Mouse (Mus musculus) spleen, adult 2 months (tissue): Measurements from ENCODE around the gene Hspg2. TPM values are rescaled to one million over a fixed set of nuclear protein-coding genes. Genes with fewer than 3 reads are reported as not detected.
"Not testable (repeated sequence)": the region's sequence is repeated elsewhere in the genome, so short reads cannot be mapped to it uniquely, and the experiment has no call there.

Source experiments
- DNase-seq, 2 experiments: peaks; one replicate each; pipeline versions ENCODE4 v3.0.0 to v3.0.0-alpha.2; 2012 to 2021; ENCODE audit warnings: low spot score in 2 of 2, low read depth in 1 of 2
- H3K27ac ChIP-seq: fragments of 200-500 bp; 2 replicates; pipeline ENCODE4 v1.5.1; 2012; ENCODE audit warnings: low read length, inconsistent platforms; ENCODE audit not compliant: insufficient read depth
- H3K27me3 ChIP-seq: fragments of 200-500 bp; 2 replicates; pipeline ENCODE4 v1.6.1; 2012; ENCODE audit warnings: mild to moderate bottlenecking, moderate library complexity, low read length, inconsistent platforms; ENCODE audit not compliant: control insufficient read depth, insufficient read depth
- H3K36me3 ChIP-seq: fragments of 200-500 bp; 2 replicates; pipeline ENCODE4 v1.6.1; 2012; ENCODE audit warnings: mild to moderate bottlenecking, low read length, inconsistent platforms; ENCODE audit not compliant: control insufficient read depth, insufficient read depth
- H3K4me1 ChIP-seq: fragments of 200-500 bp; 2 replicates; pipeline ENCODE4 v1.6.1; 2011; ENCODE audit warnings: inconsistent platforms; ENCODE audit not compliant: control insufficient read depth, insufficient read depth, insufficient read length
- H3K4me3 ChIP-seq: fragments of 200-500 bp; 2 replicates; pipeline ENCODE4 v1.5.1; 2011; ENCODE audit warnings: mild to moderate bottlenecking, inconsistent platforms; ENCODE audit not compliant: insufficient read depth, insufficient read length; ENCODE audit errors: extremely low read depth
- CTCF ChIP-seq: fragments of 200-500 bp; IDR thresholded peaks from 2 replicates; pipeline ENCODE4 v1.5.1; 2011; ENCODE audit warnings: mild to moderate bottlenecking, inconsistent platforms; ENCODE audit not compliant: insufficient read depth, insufficient read length, insufficient replicate concordance; ENCODE audit errors: extremely low read depth
- POLR2A ChIP-seq: fragments of 200-500 bp; IDR thresholded peaks from 2 replicates; pipeline ENCODE4 v1.6.1; 2011; ENCODE audit warnings: low read depth, low read length, inconsistent platforms
- WGBS: fragments of 180-500 bp; shearing (Covaris S2); methylation state at CpG from one replicate; pipeline ENCODE4 v1.1.7; 2018; 5-methylcytosine and 5-hydroxymethylcytosine counted together
- polyA plus RNA-seq: library from polyadenylated mRNA; depleted of rRNA; stranded (reverse); fragments of >200 nt; gene quantifications from 2 replicates; pipeline ENCODE4 v1.2.3, GENCODE M21; 2012; rRNA removed

Hspg2 gene
- polyA plus RNA-seq, result 24.4 and 27.0 TPM in 2 replicates

- Histone ChIP-seq H3K4me3 (peak within 1 kb of the TSS; percentile 56), H3K27me3 (peaks cover 3% of the 10 kb centered on the region; the same call in 1 of the 2 replicates), H3K27ac (peak within 1 kb of the TSS; percentile 16; the same call in 1 of the 2 replicates), H3K4me1 (peaks cover 9% of the 10 kb centered on the region), H3K36me3 (no peaks in the 10 kb centered on the region)
- no peak for TF ChIP-seq POLR2A
- TF ChIP-seq CTCF, result no peak
- peak; percentile 52 to 89 for DNase-seq
- WGBS, result 3% methylated on average over 62 of the region's 72 CpGs
These were observed at the start of gene Hspg2 for GRCm38 (mm10) chr4:137468260-137469080. Gene Hspg2, plus strand, starts transcription at chr4:137468769.

DNA sequence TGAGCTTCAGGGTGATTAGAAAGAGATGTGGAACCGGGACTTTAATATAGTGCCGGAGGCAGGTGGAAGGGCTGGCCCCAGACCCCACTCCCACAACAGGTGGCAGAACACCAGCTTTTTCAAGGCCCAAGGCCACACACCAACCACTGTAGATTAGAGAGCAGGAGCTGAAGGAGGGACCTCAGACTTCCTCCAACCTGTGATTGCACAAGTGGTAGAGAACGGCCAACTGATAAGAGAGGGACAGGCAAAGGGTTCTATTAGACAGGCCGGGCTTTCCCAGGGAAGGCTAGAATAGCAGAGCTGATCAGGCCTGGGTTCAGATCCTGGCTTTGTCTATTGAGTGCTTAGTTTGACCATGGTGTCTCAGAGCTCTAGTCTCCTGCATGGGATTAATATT is 38.1 kb upstream of the Hspg2 start, which contains the start of gene Cela3b:
Gene Cela3b, minus strand, starts transcription at position 39 of the 400 bp plus-strand sequence.
- DNase-seq, result no peak
- TF ChIP-seq CTCF, result no peak
- TF ChIP-seq POLR2A, result no peak
- no peaks in the 10 kb centered on the region for H3K4me1 ChIP-seq
- no peaks in the 10 kb centered on the region for H3K27me3 ChIP-seq
- H3K4me3 ChIP-seq, result no peak within 1 kb of the TSS
- no peak within 1 kb of the TSS for H3K27ac ChIP-seq
- no peaks in the 10 kb centered on the region for H3K36me3 ChIP-seq
- 70% methylated on average over 4 of the region's 4 CpGs for WGBS

- H3K36me3 ChIP-seq, H3K4me1 ChIP-seq, H3K4me3 ChIP-seq, H3K27ac ChIP-seq, DNase-seq, H3K27me3 ChIP-seq: not testable (repeated sequence)
- WGBS, result 70% methylated on average over 10 of the region's 10 CpGs
These were observed 35.6 kb upstream of the Hspg2 start for GRCm38 (mm10) chr4:137432700-137433550.

GRCm38 (mm10) chr4:137436979-137437669 is 31.4 kb upstream of the Hspg2 start:
- Histone ChIP-seq H3K27ac (no peak overlapping the region), H3K4me1 (no peaks in the 10 kb centered on the region), H3K27me3 (no peaks in the 10 kb centered on the region), H3K36me3 (no peaks in the 10 kb centered on the region), H3K4me3 (no peak overlapping the region)
- no peak for DNase-seq
- TF ChIP-seq POLR2A, result no peak
- no peak for TF ChIP-seq CTCF
- WGBS, result 89% methylated on average over 8 of the region's 8 CpGs

GRCm38 (mm10) chr4:137438842-137439241 is 29.7 kb upstream of the Hspg2 start:
- no peaks in the 10 kb centered on the region for H3K27me3 ChIP-seq
- no peak overlapping the region for H3K4me3 ChIP-seq
- no peak for DNase-seq
- H3K4me1 ChIP-seq, result no peaks in the 10 kb centered on the region
- H3K36me3 ChIP-seq, result no peaks in the 10 kb centered on the region
- H3K27ac ChIP-seq, result no peak overlapping the region
- TF ChIP-seq CTCF, result no peak
- TF ChIP-seq POLR2A, result no peak
- WGBS, result 75% methylated on average over 8 of the region's 8 CpGs

DNA sequence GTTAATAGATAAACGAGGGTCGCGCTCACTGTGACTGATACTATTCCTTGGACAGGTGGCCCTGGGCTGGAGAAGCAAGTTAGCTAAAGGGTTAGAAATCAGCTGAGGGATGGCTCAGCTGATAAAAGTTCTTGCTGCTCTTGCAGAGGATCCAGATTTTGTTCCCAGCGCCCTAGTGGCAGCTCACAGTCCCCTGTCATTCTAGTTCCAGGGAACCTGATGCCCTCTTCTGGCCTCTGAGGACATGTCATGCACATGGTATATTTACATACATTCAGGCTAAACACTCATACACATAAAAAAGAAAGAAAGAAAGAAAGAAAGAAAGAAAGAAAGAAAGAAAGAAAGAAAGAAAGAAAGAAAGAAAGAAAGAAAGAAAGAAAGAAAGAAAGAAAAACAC is 27.2 kb upstream of the Hspg2 start:
- Histone ChIP-seq H3K36me3 (no peaks in the 10 kb centered on the region), H3K27ac (no peak overlapping the region), H3K27me3 (no peaks in the 10 kb centered on the region), H3K4me3 (no peak overlapping the region), H3K4me1 (no peaks in the 10 kb centered on the region)
- TF ChIP-seq CTCF (no peak), POLR2A (no peak)
- DNase-seq, result no peak
- WGBS, result 89% methylated on average over 4 of the region's 4 CpGs
